Mouse (Mus musculus): ENCODE measurements around the gene Ccin. TPM values are rescaled to one million over a fixed set of nuclear protein-coding genes. Genes with fewer than 3 reads are reported as not detected.

Gene Ccin
- total RNA-seq (2014; fragmentation: Nextera tagmentation) (not detected in 2 replicates), total RNA-seq (2017) (0.09 TPM in 1 of 2 replicates, not detected in the other)

DNA sequence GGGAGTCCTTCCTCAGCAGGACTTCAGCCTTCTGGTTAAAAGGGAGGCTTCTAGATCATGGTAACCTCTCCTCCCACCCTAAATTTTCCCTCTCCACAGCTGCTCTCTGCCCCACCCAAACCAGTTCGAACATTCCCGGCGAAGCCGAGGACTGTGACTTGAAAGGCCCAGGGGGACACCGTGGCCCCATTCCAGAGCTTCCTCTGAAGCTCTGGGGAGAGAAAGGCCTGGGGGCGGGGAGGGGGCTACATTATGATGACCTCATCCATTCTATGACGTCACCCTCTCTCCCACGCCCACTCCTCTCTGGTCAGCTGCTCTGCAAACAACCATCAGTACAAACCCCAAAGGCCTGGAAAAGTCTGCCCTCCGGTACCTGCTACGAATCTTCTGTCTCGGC, at the start of gene Ccin:
TSS of gene Ccin (plus strand) at position 303 of the 400 bp plus-strand sequence.
- no peak for ATAC-seq (replicated peaks; ENCODE audit: poor library complexity, severe bottlenecking)

DNA sequence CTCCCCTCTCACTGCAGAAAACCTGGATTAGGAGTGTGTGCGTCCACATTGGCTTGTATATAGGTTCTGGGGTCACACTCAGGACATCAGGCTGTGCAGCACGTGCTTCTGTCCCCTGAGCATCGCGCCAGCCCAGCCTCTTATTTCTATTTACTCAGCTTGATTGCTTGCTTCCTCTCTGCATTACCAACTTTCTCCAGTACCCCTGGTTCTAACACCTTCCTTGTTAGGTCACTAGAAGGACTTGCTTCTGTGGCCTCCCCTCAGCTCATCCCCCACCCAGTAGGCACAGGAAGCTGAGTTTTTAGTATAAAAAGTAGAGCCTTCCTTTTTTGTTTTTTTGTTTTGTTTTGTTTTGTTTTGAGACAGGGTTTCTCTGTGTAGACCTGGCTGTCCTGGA, 47.1 kb upstream of the Ccin start:
- no peak for ATAC-seq (replicated peaks; ENCODE audit: poor library complexity, severe bottlenecking)

DNA sequence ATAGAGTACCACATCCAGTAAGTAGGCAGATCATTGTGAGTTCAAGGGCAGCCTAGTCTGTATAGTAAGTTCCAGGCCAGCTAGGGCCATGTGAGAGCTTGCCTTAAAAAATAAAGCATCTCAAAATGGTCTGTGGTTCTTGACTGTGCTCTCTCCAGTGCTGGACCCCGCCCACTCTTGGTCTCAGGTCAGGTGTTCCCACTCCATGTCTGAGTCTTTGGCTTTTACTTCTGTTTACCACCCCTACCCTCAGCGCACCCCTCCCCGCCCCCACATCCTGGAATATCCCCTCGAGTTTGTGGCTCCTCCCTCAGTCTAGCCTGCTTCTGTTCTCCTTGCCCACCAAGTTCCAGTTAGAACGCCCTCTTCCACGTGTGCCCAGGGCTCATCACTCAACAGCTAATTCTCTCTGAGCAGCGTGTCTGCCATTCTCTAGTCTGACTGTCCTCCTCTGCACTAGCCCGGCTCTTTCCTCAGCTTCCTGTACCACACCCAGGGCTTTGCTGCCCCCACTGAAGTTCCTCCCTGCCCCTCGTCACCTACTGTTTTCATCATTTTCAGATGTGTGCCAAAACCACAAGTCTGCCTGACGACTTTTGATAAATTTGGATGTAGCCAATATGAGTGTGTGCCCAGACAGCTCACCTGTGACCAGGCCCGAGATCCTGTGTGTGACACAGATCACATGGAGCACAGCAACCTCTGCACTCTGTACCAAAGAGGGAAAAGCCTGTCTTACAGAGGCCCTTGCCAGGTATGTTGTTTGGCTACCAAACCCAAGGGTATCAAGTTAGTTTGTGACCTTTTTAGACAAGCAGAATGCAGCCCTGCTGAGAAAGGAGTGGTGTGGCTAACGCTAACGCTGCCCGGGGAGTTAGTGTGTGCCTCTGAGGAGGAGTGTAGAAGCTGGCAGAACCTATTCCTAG, 46.3 kb upstream of the Ccin start:
- peak; percentile 85 for ATAC-seq (replicated peaks; ENCODE audit: poor library complexity, severe bottlenecking)

DNA sequence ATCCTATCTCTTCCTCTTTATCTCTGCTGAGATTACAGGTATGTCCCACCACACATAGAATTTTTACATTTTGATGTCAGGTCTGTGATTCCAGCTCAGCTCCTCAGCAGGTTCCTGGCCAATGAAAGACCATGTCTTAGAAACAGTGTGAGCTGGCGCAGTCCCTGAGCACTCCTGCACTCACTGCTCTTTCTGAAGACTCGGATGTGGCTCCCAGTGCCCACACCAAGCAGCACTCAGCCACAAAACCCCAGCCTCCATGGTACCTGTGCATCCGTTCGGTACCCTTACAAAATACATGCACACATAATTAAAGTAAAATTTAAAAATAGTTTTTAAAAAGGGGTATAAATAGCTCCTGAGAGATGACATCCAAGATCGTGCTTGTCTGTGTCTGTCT, 42.0 kb upstream of the Ccin start:
- ATAC-seq (replicated peaks; ENCODE audit: poor library complexity, severe bottlenecking), result no peak

DNA sequence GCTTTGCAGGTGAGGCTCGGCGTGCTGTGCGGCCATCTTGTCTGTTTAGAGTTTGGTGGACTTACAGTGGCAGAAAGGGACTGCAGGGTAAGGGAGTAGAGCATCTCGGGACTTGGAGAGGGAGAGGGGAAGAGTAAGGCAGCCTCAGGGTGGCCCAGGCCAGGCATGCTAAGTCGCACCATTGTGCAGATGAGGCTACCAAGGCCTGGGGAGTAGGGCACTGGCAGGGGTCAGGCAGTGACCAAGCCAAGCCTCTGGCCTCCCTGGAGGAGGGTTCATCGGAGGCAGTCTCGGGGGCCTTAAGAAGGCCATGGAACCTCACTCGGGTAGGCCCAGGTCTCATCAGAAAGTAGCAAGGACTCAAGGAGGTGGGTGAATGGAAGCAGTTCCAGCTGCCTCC, 40.9 kb upstream of the Ccin start:
- no peak for ATAC-seq (replicated peaks; ENCODE audit: poor library complexity, severe bottlenecking)

DNA sequence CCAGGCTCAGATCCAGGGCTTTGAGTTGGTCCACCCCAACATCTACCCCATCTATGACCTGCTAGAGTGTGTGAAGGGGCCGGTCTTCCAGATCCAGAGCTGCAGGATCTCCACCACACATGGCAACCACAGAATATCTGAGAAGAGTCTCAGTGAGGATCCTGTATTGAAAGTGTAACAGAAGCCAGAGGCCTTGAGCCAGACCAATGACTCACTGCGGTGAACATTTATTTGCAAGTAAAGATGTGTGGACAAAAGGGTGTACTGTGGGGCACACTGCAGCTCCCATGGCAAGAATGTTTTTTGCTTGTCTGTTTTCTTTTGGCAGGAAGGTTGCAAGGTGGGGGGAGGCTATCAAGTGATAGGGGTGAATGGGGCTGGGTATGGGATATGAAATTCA, 35.7 kb upstream of the Ccin start:
- no peak for ATAC-seq (replicated peaks; ENCODE audit: poor library complexity, severe bottlenecking)

DNA sequence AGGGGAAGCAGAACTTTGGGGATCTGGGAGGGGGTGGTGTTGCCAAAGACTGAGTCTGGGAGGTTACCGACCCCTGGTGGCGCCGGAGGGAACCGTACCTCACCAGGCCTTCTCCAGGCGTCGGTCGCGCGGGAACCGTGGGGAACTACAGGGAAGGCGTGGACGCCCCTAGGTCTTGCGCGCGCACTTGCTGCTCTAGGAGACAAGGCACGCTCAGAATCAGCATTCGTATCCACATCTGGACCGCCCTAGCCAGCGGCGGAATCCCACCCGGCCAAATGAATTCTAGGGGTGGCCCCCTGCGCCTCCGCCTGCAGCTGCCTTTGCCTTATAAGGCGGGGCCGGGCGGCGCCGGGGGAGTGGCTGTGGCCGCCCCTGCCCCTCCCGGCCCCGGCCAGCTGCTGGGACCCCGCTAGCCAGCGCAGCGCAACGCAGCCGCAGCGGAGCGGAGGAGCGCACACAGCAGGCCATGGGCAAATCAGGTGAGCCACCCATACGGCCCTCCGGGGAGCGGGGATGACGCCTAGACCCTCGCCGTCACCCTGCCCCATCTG, 25.9 kb upstream of the Ccin start, which contains the start of gene Glipr2:
TSS of gene Glipr2 (plus strand) at position 110 of the 554 bp plus-strand sequence.
- ATAC-seq (replicated peaks; ENCODE audit: poor library complexity, severe bottlenecking), result peak; percentile 86

DNA sequence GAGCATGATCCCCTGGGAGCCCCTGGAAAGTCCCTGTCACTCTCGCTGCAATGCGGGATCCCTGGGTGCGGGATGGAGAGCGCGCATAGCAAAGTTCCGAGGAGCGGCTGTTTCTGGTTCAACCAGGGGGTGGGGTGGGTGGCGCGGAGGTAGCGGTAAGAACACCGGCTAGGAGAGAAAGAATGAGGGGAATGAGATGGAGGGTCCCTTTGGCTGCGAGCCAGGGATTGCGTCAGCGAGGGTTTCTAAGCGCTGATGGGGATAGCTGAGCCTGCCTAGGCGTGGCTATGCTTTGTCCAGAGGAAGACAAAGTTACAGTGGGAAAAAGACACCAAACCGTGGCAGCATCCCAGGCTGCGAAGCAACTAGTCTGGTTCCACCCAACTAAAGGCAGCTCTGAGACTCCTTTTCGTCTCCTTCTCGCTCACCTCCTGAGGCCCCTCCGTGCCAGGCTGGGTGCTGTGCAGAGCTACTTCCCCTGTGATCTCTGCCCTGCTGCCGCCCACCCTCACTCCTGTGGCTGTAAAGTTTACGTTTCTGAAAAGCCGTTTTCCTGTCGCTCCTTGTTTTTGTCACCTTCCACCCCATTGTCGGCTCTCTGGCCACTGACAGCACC, 25.3 kb upstream of the Ccin start:
- ATAC-seq (replicated peaks; ENCODE audit: poor library complexity, severe bottlenecking), result no peak

DNA sequence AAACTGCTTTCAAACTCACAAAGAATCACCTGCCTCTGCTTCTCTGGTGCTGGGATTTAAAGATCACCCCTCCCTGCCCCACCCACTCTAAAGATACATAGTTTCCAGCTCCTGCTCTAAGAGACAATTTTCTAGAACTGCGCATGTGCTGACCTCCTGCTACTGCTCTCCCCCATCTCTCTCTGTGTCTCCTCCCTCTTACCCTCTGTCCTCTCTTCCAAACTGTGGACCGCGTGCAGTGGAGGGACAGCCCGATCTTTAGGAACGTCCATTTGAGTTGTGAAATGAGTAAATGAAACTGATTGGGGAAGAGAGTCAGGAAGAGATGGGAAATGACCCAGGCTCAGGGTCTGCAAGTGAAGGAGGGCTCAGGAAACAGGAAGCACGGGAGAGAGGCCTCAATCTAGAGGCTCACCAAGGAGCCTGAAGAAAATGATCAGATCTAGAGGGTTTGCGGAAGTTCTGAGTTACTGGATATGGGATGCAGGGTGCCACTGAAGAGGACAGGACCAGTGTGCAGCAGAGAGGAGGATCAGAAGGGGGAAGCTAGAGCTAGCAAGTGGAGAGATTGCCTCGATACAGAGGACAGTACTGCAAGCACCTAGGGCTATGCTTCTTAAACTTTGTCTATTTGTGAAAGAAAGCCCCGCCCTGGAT, 23.6 kb upstream of the Ccin start:
- ATAC-seq (replicated peaks; ENCODE audit: poor library complexity, severe bottlenecking), result peak; percentile 62

DNA sequence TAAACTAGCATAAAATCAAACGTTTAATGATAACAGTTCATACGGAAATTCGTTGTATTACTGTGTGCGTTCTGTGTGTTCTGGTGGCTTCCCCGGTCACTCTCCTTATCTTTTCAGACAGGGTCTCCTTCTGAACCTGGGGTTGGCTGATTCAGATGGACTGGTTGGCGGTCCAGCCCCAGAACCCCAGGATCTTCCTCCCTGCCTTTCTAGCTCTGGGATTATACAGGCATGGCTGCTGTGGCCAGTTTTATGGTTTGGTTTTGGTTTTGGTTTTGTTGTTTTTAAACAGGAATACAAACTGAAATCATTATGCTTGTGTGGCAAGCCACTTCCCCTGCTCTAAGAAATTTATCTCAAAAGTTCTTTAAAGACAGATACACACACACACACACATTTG, 23.1 kb upstream of the Ccin start:
- no peak for ATAC-seq (replicated peaks; ENCODE audit: poor library complexity, severe bottlenecking)

DNA sequence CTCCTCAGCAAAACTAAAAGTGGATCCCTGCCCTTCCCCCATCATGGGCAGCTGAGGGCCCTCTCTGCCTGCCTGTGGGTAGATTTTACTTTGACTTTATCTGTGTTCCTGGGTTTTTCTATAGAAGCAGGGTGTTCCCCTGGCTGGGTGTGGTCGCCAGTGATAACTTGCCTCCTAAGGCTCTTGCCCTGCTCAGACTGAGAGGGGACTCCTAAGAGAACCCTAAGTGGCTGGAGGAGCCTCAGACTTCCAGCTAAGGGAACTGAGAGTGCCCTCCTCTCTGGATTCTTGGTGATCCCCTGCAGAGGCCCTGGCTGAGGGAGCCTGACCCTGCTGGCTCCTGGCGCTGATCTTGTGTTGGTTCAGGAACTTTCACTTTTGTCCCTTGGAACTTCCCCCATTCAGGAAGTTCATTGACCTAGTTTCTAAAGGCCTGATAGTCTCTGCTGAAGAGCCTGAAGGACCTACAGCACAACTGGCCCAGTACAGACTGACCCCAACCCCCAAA, 18.9 kb upstream of the Ccin start:
- peak; percentile 8; the same call in 1 of the 2 replicates for ATAC-seq (replicated peaks; ENCODE audit: poor library complexity, severe bottlenecking)

DNA sequence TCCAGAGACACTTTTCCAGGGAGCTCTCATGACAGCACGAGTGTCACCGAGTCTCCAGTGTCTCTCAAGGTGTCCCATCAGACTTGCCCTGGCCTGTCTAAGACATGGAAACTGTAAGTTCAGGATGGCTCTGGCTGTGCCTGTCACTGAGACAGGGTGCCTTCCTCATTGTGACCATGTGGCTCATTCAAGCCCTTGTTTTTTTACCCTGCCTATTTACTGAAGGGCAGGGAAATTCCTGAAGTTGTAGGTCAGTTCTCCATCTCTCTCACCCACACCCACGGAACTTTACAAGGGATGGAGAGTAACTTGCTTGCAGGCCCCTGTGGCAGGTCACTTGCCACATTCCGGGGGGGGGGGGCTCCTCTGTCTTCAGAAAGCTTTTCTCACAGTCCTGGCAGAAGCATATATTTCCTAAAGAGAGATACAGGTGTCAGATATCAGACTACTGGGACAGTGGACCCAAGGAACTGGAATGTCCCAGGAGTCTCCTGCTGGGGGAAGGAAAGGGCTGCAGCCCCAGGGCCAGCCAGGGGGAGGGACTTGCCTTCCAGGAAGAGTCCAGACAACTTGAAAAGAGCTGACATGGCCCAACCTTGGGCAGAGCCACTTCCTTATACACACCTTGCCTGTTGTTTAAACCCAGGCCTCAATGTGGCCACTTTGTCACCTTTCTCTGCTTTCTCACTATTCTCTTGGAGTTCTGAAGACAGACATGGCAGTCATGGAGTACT, 18.2 kb upstream of the Ccin start:
- peak; percentile 26; the same call in 1 of the 2 replicates for ATAC-seq (replicated peaks; ENCODE audit: poor library complexity, severe bottlenecking)

DNA sequence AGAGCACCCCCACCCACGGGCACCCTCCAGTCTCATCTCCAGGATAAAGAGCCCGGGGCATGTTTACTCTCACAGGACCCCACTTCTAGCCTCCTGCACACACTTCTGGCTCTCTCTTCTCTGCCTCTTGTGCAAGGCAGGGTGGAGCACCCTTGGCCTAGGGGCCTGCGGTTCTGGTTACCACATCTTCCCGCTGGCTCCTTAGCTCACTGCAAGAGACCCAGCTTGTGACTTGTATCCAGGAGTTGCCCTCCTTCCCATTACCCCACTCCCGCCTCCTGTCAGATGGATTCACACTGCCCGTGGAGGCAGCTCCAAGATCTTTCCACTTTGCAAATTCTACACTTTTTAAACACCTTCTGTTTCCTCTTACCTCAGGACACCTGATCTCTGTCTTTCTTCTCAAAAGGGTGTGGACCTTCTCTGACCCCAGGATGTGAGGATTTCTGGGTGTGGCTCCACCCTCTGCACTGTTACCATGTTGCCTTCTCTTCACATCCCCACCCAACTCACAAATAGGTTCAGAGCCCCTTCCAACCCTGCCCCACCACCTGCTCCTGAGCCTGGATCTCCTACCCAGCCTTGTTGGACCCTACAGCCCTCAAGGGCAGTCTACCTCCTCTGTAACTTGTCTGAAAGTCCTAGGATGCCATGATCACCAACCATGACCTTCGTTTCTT, 17.3 kb upstream of the Ccin start:
- peak; percentile 87 for ATAC-seq (replicated peaks; ENCODE audit: poor library complexity, severe bottlenecking)

DNA sequence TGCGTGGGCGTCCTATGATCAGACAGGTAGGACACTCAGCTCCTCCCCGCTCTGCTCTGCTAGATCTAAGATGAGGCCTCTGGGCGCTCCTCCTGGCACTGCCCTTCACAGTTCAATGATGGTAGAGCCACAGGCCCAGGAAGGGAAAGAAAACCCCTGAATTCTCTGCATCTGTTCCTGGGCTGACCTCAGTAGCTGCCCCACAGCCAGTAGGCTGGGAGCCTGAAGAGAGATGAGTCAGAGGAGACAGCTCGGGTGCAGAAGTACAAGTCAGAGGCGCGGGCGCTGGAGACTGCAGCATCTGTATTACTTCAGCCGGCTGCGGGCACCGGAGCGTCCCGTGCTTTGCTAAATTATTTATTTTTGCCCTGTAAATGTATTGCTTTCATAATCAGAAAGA, 14.6 kb upstream of the Ccin start:
- ATAC-seq (replicated peaks; ENCODE audit: poor library complexity, severe bottlenecking), result no peak

DNA sequence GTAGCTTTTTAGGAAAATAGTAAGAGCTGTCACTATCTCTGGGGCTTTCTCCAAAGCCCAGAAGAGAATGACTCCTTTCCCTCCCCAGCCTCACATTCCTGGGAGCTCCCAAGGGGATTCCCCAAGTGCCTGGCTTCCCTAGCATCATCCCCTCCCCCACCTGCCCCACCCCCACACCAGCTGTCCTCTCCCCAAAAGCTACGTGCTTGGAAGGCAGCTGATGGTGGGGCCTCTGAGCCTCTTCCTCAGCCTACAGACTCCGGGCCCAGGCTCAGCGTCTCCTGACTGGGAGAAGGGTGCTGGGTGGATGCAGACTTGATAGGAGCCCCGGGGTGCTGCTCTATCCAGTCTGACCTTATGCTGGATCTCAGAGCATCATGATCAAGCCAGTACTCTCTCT, 13.9 kb upstream of the Ccin start:
- ATAC-seq (replicated peaks; ENCODE audit: poor library complexity, severe bottlenecking), result no peak

DNA sequence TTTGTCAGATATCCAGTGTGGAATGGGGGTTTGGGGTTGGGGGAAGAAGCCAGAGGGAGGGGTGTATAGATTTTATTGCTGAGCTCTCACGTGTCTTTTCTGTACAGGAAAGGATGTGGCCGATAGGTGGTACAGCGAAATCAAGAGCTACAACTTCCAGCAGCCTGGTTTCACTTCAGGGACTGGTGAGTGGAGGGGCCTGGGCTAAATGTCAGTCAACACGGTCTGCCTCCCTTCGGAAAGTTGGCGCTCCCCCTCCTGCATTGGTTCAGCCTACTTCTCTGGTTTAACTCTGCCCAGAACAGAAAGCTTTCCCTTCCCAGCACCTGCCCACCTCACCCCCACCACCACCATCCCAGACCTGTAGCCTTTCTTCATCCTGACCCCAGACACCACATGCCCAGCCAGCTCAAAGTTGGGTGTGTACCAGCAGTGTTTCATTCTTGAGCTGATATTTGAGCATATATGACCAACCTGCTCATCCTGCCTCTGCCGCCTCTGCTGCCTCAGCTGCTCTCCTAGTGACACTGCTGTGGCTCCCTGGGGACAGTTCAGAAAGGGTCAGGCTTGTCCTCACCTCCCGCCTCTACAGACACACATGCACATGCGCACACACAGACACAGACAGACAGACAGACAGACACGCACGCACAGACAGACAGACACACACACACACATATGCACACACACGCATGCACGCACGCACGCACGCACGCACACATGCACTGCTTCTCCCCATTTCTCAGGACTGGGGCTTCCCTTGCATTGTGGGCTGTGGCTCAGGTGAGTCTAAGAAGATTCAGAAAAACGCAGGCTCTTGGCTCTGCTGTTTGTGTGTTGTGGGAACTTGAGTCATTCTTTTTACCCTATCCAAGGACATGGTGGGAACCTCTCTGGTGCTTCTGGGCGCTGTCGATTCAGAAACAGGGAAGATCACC, 12.6 kb upstream of the Ccin start:
- ATAC-seq (replicated peaks; ENCODE audit: poor library complexity, severe bottlenecking), result no peak

DNA sequence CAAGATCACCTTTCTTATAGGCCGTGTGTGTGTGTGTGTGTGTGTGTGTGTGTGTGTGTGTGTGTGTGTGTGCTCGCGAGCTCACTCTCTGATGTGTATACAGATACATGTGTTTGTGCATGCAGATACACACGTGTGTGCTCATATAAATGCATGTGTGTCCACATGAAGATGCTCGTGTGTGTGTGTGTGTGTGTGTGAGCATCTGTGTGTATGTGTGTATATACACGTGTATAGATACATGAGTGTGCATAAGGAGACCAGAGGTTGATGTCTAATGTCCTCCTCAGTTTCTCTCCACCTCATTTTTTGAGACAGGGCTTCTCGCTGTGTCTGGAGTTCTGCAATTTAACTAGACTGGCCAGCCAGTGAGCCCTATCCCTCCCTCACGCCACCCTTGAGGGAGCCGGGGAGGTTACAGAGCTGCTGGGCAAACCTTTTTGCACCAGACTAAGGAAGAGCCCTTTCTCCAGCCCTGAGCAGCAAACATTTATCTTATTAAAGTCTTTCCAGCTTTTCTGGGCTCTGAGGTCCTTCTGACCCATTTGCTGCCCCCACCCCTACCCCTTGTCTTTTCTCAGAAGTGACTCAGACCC, 11.6 kb upstream of the Ccin start:
- ATAC-seq (replicated peaks; ENCODE audit: poor library complexity, severe bottlenecking), result peak; percentile 1; the same call in 1 of the 2 replicates

DNA sequence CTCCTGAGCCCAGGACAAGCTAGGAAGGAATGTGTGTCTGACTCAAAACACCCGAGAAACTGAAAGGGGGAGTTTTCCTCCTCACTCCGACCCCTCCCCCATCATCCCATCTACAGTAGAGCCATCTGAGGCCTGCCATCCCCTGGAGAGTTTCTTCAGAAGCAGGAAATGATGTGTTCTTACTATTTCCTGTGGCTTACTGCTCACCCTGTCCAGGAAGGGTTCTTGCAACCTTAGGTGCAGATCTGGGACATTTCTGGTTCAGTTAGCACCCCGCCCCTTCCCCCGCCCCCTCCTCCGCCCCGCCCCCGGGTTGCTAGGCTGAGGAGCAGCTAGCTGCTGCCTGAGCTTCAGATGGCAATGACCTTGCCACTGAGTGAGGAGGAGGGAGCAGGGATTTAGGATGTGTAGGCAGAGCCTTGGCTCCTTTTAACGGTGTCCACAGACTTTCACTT, 11.1 kb upstream of the Ccin start:
- peak; percentile 74 for ATAC-seq (replicated peaks; ENCODE audit: poor library complexity, severe bottlenecking)

All from granulocyte monocyte progenitor cell, adult 5-6 weeks (primary cell).